Mouse (Mus musculus) olfactory bulb, adult 2 months (tissue): ENCODE measurements around the gene Gsta4.

Source experiments
- CTCF ChIP-seq: fragments of 200-500 bp; IDR thresholded peaks from 2 replicates; pipeline ENCODE4 v1.5.1; 2012; ENCODE audit warnings: low read depth, mild to moderate bottlenecking, low read length, moderate library complexity; ENCODE audit not compliant: insufficient read depth
- POLR2A ChIP-seq: fragments of 200-500 bp; IDR thresholded peaks from 2 replicates; pipeline ENCODE4 v1.6.1; 2012; ENCODE audit warnings: mild to moderate bottlenecking, low read depth, low read length, moderate library complexity; ENCODE audit not compliant: insufficient read depth

DNA sequence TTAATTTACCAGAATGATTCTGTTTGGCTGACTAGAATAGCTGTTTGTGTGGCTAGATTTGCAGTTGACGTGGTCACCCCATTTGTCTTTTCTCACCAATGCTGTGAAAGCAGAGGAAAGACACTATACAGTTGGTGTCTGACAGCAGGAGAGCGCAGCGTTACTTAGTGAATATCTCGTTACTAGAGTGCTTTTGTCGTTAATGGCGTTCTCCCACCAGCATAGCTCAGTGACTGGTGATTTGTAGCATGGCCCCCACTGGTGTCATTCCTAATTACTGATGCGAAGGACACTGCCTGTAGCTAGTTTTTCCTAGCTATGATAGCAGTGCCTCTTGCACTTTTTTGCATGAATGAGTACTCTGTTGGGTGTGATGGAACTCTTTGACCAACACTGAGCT, 46.9 kb upstream of the Gsta4 start:
- TF ChIP-seq CTCF (no peak), POLR2A (no peak)
